Mouse (Mus musculus) limb, embryonic 13.5 days (tissue): ENCODE results near the gene Slc35a3. TPM values are rescaled to one million over a fixed set of nuclear protein-coding genes. Genes with fewer than 3 reads are reported as not detected.

Experiments used
- ATAC-seq: fragments of 200-750 bp; cut with Nextera tagmentation; 2 replicates; pipeline ENCODE4 v1.8.0; 2017; ENCODE audit warnings: low read depth, moderate number of reproducible peaks, moderate TSS enrichment; ENCODE audit not compliant: low FRiP score
- H3K27ac ChIP-seq: fragments of 300-500 bp; sonication (generic); 2 replicates; pipeline ENCODE4 v1.5.1; 2015; ENCODE audit warnings: inconsistent platforms, mild to moderate bottlenecking, moderate library complexity
- H3K27me3 ChIP-seq: fragments of 300-500 bp; sonication (generic); 2 replicates; pipeline ENCODE4 v1.6.1; 2015; ENCODE audit warnings: mild to moderate bottlenecking, inconsistent platforms
- H3K36me3 ChIP-seq: fragments of 300-500 bp; sonication (generic); 2 replicates; pipeline ENCODE4 v1.6.1; 2015; ENCODE audit warnings: inconsistent platforms, mild to moderate bottlenecking, moderate library complexity
- H3K4me1 ChIP-seq: fragments of 300-500 bp; sonication (generic); 2 replicates; pipeline ENCODE4 v1.6.1; 2015; ENCODE audit warnings: inconsistent platforms
- H3K4me2 ChIP-seq: fragments of 300-500 bp; sonication (generic); replicated peaks from 2 replicates; pipeline ENCODE4 v1.6.1; 2015; ENCODE audit warnings: inconsistent platforms, mild to moderate bottlenecking, moderate library complexity
- H3K4me3 ChIP-seq: fragments of 300-500 bp; sonication (generic); 2 replicates; pipeline ENCODE4 v1.5.1; 2015; ENCODE audit warnings: moderate library complexity, mild to moderate bottlenecking, inconsistent platforms
- H3K9ac ChIP-seq: fragments of 300-500 bp; sonication (generic); 2 replicates; pipeline ENCODE4 v1.6.1; 2015; ENCODE audit warnings: mild to moderate bottlenecking, inconsistent platforms
- H3K9me3 ChIP-seq: fragments of 300-500 bp; sonication (generic); 2 replicates; pipeline ENCODE4 v1.6.1; 2016; ENCODE audit warnings: inconsistent platforms
- WGBS: fragments of 180-500 bp; shearing (Covaris S2); methylation state at CpG from one replicate; pipeline ENCODE4 v1.1.7; 2015; 5-methylcytosine and 5-hydroxymethylcytosine counted together
- polyA plus RNA-seq: library from polyadenylated mRNA; unstranded; fragments of >200 nt; fragmentation: Nextera tagmentation; extraction: Ambion mirVana; gene quantifications from 2 replicates; pipeline ENCODE4 v1.2.1, GENCODE M21; 2015

The Slc35a3 gene
- polyA plus RNA-seq, 1 experiment from 2014 or later = 11.9 TPM

DNA sequence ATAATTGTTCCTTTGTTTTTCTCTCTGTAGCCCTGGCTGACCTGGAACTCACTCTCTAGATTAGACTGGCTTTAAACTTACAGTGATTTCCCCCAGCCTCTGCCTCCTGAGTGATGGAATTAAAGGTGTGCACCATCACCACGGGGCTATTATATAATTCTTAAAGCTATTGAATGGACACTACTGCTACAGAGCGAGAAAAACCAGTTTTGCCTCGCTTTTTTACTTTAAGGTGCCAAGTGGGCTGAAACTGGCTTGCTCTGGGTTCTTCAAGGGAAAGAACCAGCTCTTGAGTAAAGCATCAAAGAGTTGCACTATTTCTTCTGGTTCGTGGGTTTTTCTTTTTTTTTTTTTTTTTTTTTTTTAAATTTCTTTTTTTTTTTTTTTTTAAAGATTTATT lies 10.3 kb upstream of the Slc35a3 start:
- Histone ChIP-seq H3K9ac (no peak overlapping the region), H3K9me3 (no peaks in the 10 kb centered on the region), H3K4me1 (no peaks in the 10 kb centered on the region), H3K4me2 (no peak overlapping the region), H3K36me3 (no peaks in the 10 kb centered on the region), H3K4me3 (no peak overlapping the region), H3K27ac (no peak overlapping the region), H3K27me3 (no peaks in the 10 kb centered on the region)
- no peak for ATAC-seq
- WGBS = 68% methylated on average over 4 of the region's 4 CpGs

GRCm38 (mm10) chr3:116718951-116719350 lies 6.3 kb upstream of the Slc35a3 start:
- no peak overlapping the region for H3K4me3 ChIP-seq
- H3K4me1 ChIP-seq = no peaks in the 10 kb centered on the region
- no peak overlapping the region for H3K9ac ChIP-seq
- no peak overlapping the region for H3K4me2 ChIP-seq
- H3K27ac ChIP-seq = no peak overlapping the region
- 56% methylated on average over 3 of the region's 3 CpGs for WGBS
- no peaks in the 10 kb centered on the region for H3K9me3 ChIP-seq
- ATAC-seq = no peak
- no peaks in the 10 kb centered on the region for H3K27me3 ChIP-seq
- no peaks in the 10 kb centered on the region for H3K36me3 ChIP-seq

GRCm38 (mm10) chr3:116713031-116713430 lies 400 bp upstream of the Slc35a3 start:
- Histone ChIP-seq H3K9ac (peak overlapping the region; percentile 93), H3K4me3 (peak overlapping the region; percentile 89), H3K4me1 (peaks cover 16% of the 10 kb centered on the region), H3K9me3 (no peaks in the 10 kb centered on the region), H3K4me2 (peak overlapping the region; percentile 78), H3K27ac (no peak overlapping the region), H3K27me3 (0 out of 2 replicates have a peak, but pooled peaks cover 4% of the 10 kb centered on the region), H3K36me3 (peaks cover 5% of the 10 kb centered on the region; the same call in 1 of the 2 replicates)
- 24% methylated on average over 5 of the region's 5 CpGs for whole genome bisulfite sequencing
- no peak for ATAC-seq

- Histone ChIP-seq H3K27ac (peak overlapping the region; percentile 85), H3K4me3 (peak overlapping the region; percentile 89), H3K4me1 (peaks cover 16% of the 10 kb centered on the region), H3K9ac (peak overlapping the region; percentile 93), H3K9me3 (no peaks in the 10 kb centered on the region), H3K4me2 (peak overlapping the region; percentile 78), H3K27me3 (0 out of 2 replicates have a peak, but pooled peaks cover 4% of the 10 kb centered on the region), H3K36me3 (peaks cover 8% of the 10 kb centered on the region; the same call in 1 of the 2 replicates)
- peak; percentile 91 for ATAC-seq
- WGBS = under 1% methylated on average over 83 of the region's 85 CpGs
Measured at GRCm38 (mm10) chr3:116711624-116712435, 801 bp downstream of the Slc35a3 start.

GRCm38 (mm10) chr3:116710941-116711340 lies 1.7 kb downstream of the Slc35a3 start:
- WGBS = 45% methylated on average over 9 of the region's 9 CpGs
- Histone ChIP-seq H3K4me1 (peaks cover 16% of the 10 kb centered on the region), H3K27ac (no peak overlapping the region), H3K4me3 (peak overlapping the region; percentile 89), H3K36me3 (peaks cover 15% of the 10 kb centered on the region), H3K9ac (peak overlapping the region; percentile 93), H3K27me3 (0 out of 2 replicates have a peak, but pooled peaks cover 4% of the 10 kb centered on the region), H3K4me2 (peak overlapping the region; percentile 78), H3K9me3 (no peaks in the 10 kb centered on the region)
- ATAC-seq = no peak

DNA sequence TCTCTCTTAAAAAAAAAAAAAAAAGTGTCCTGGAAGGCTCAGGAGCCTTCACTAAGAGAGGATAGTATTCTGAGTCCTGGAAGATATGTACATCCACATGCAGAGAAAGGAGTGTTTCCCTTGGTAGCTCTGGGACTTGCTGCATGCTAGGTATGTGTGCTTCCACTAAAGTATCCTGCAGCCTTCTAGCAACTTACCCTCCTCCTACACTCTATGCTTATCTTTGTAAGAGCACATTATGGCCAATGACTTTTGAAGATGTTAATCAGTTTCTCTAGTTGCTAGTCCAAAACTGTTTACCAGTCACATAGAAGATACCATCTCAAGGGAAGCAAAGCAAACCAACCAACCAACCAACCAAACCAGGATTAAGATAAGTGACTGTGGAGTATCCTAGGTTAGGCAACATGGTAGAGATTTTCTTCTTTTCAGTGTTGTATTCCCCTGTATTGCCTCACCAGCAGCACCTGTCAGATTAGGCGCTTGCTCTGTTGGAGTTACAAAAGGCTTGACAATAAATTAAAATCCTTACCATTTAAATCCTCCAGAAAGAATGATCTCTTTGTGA lies 6.9 kb downstream of the Slc35a3 start:
- no peaks in the 10 kb centered on the region for H3K9me3 ChIP-seq
- 92% methylated on average over 1 of the region's 1 CpGs for WGBS

DNA sequence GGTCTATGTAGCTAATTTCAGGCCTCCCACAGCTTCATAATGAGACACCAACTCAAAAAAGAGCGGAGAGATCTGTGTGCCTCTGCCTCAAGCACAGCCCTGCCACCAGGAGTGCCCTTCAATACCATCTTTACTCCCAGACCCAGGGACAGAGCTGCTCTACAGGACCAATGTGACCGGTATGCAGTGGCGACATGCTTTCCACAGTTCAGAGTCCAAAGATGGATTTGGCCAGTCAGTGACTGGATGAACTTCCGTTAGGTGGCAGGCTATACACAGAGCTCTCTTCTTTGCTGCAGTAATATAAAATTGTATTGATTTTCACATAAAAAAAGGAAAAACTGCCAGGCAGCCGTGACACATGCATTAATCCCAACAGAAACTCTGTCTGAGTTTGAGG lies 8.8 kb downstream of the Slc35a3 start:
- ATAC-seq = no peak
- Histone ChIP-seq H3K4me3 (no peak overlapping the region), H3K27me3 (no peaks in the 10 kb centered on the region), H3K9ac (no peak overlapping the region), H3K36me3 (peaks cover 13% of the 10 kb centered on the region), H3K4me2 (no peak overlapping the region), H3K27ac (no peak overlapping the region), H3K9me3 (no peaks in the 10 kb centered on the region), H3K4me1 (no peaks in the 10 kb centered on the region)
- 88% methylated on average over 5 of the region's 5 CpGs for WGBS

More for the DNA sequence above, 6.9 kb downstream of the Slc35a3 start:
- no peak for ATAC-seq
- Histone ChIP-seq H3K27ac (no peak overlapping the region), H3K4me1 (peaks cover under 1% of the 10 kb centered on the region), H3K4me2 (no peak overlapping the region), H3K36me3 (peaks cover 18% of the 10 kb centered on the region), H3K9ac (no peak overlapping the region), H3K4me3 (no peak overlapping the region), H3K27me3 (no peaks in the 10 kb centered on the region)

GRCm38 (mm10) chr3:116702647-116703272 lies 9.9 kb downstream of the Slc35a3 start:
- Histone ChIP-seq H3K4me1 (no peaks in the 10 kb centered on the region), H3K9ac (no peak overlapping the region), H3K9me3 (no peaks in the 10 kb centered on the region), H3K36me3 (peaks cover 13% of the 10 kb centered on the region), H3K27ac (no peak overlapping the region), H3K4me2 (no peak overlapping the region), H3K27me3 (no peaks in the 10 kb centered on the region), H3K4me3 (no peak overlapping the region)
- no peak for ATAC-seq
- 87% methylated on average over 1 of the region's 1 CpGs for WGBS

DNA sequence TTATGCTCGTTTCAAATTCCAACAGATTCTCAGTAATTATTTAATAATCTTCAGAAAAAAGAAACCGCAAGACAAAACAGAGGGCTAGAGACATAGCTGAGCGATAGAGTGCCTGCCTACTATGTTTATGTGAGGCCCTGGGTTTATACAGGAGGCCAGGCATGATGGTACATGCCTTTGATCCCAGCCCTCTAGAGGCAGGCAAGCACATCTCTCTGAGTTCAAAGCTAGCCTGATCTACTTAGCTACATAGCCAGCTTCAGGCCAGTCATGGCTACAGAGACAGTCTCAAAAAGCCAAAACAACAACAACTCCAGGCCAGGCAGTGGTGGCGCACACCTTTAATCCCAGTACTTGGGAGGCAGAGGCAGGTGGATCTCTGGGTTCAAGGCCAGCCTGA lies 11.0 kb downstream of the Slc35a3 start:
- no peak for ATAC-seq
- Histone ChIP-seq H3K4me2 (no peak overlapping the region), H3K27ac (no peak overlapping the region), H3K9ac (no peak overlapping the region), H3K36me3 (peaks cover 8% of the 10 kb centered on the region), H3K27me3 (no peaks in the 10 kb centered on the region), H3K4me1 (no peaks in the 10 kb centered on the region), H3K4me3 (no peak overlapping the region), H3K9me3 (no peaks in the 10 kb centered on the region)
- WGBS = 89% methylated on average over 4 of the region's 4 CpGs

DNA sequence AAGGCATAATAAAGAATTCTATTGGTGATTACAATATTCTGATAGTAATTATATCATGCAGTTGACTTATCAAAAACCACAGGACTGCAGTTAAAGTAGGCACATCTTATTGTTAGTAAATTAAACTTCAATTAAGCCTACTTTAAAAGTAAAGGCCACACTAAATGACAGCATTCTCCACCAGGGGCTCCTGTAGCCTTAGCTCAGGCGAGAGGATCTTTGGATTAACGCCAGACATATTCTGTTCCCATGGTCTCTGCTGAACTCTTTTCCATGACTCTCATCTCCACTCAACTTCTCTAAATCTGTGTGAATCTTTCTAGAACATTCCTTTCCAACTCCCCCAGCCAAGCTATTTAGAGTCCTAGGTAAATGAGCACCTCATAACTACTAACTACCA lies 13.8 kb downstream of the Slc35a3 start:
- no peaks in the 10 kb centered on the region; the same call in 1 of the 2 replicates for H3K36me3 ChIP-seq
- no peak overlapping the region for H3K27ac ChIP-seq
- no peaks in the 10 kb centered on the region for H3K4me1 ChIP-seq
- H3K4me2 ChIP-seq = no peak overlapping the region
- H3K9ac ChIP-seq = no peak overlapping the region
- H3K9me3 ChIP-seq = no peaks in the 10 kb centered on the region
- ATAC-seq = no peak
- no peak overlapping the region for H3K4me3 ChIP-seq
- WGBS = 74% methylated on average over 2 of the region's 2 CpGs
- H3K27me3 ChIP-seq = no peaks in the 10 kb centered on the region

GRCm38 (mm10) chr3:116695666-116695985 lies 17.0 kb downstream of the Slc35a3 start:
- Histone ChIP-seq H3K4me3 (no peak overlapping the region), H3K36me3 (peaks cover 9% of the 10 kb centered on the region), H3K9me3 (no peaks in the 10 kb centered on the region), H3K27me3 (no peaks in the 10 kb centered on the region), H3K9ac (no peak overlapping the region), H3K4me1 (no peaks in the 10 kb centered on the region), H3K4me2 (no peak overlapping the region), H3K27ac (no peak overlapping the region)
- no peak for ATAC-seq
- 80% methylated on average over 2 of the region's 2 CpGs for WGBS

DNA sequence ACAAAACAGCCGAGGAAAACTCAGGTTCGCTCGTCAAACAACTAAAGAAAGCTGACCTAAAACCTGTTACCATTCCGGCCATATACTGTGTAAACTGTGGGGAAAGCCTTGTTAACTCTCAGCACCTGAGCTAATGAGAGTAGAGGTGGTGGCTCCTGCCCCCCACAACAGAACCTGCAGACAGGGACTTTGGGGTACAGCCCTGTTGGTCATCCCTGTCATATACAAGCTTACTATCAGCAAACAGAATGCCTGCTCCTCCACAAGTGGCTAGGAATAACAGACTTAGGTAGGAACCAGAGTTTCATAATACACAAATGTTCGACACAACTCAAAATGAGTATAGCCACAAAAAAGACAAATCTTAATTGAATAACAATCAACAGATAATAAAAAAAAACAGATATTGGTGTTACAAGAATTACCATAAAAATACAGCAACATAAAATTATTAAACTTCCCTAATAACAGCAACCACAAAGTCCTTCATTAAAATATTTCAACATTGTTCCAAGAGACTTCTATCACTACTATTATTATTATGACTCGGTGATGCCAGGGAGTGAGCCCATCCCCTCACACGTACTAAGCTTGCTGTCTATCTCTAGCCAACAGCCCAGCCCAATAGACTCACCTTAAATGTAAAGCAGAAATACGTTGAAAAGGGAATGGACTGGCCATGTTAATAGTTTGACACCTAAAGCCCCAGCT lies 17.5 kb downstream of the Slc35a3 start:
- no peak overlapping the region for H3K4me3 ChIP-seq
- no peaks in the 10 kb centered on the region for H3K9me3 ChIP-seq
- no peaks in the 10 kb centered on the region for H3K27me3 ChIP-seq
- no peak for ATAC-seq
- H3K9ac ChIP-seq = no peak overlapping the region
- 79% methylated on average over 8 of the region's 8 CpGs for WGBS
- H3K4me1 ChIP-seq = no peaks in the 10 kb centered on the region
- H3K4me2 ChIP-seq = no peak overlapping the region
- no peak overlapping the region for H3K27ac ChIP-seq
- peaks cover 12% of the 10 kb centered on the region for H3K36me3 ChIP-seq
